Mouse (Mus musculus) embryonic facial prominence, embryonic 12.5 days (tissue): ENCODE data around the gene Tm4sf4. TPM values are rescaled to one million over a fixed set of nuclear protein-coding genes. Genes with fewer than 3 reads are reported as not detected.
A peak's percentile ranks its signal among the peaks of the same experiment; 100 is the strongest.

ENCODE experiments used
- ATAC-seq: fragments of 200-750 bp; cut with Nextera tagmentation; 2 replicates; pipeline ENCODE4 v1.8.0; 2017; ENCODE audit not compliant: insufficient number of reproducible peaks, insufficient read depth, low FRiP score, low TSS enrichment
- H3K27ac ChIP-seq: fragments of 300-500 bp; sonication (generic); 2 replicates; pipeline ENCODE4 v1.5.1; 2016; ENCODE audit warnings: mild to moderate bottlenecking
- H3K27me3 ChIP-seq: fragments of 300-500 bp; sonication (generic); 2 replicates; pipeline ENCODE4 v1.6.1; 2016; ENCODE audit warnings: mild to moderate bottlenecking, moderate library complexity
- H3K36me3 ChIP-seq: fragments of 300-500 bp; sonication (generic); 2 replicates; pipeline ENCODE4 v1.6.1; 2016; ENCODE audit warnings: mild to moderate bottlenecking
- H3K4me1 ChIP-seq: fragments of 300-500 bp; sonication (generic); 2 replicates; pipeline ENCODE4 v1.6.1; 2016
- H3K4me2 ChIP-seq: fragments of 300-500 bp; sonication (generic); replicated peaks from 2 replicates; pipeline ENCODE4 v1.6.1; 2016; ENCODE audit warnings: mild to moderate bottlenecking, moderate library complexity
- H3K4me3 ChIP-seq: fragments of 300-500 bp; sonication (generic); 2 replicates; pipeline ENCODE4 v1.5.1; 2016; ENCODE audit warnings: mild to moderate bottlenecking
- H3K9ac ChIP-seq: fragments of 300-500 bp; sonication (generic); 2 replicates; pipeline ENCODE4 v1.6.1; 2016; ENCODE audit warnings: mild to moderate bottlenecking, moderate library complexity
- H3K9me3 ChIP-seq: fragments of 300-500 bp; sonication (generic); 2 replicates; pipeline ENCODE4 v1.6.1; 2016; ENCODE audit warnings: mild to moderate bottlenecking, moderate library complexity
- WGBS: fragments of 180-500 bp; shearing (Covaris S2); methylation state at CpG from one replicate; pipeline ENCODE4 v1.1.7; 2016; 5-methylcytosine and 5-hydroxymethylcytosine counted together
- polyA plus RNA-seq: library from polyadenylated mRNA; unstranded; fragments of >200 nt; fragmentation: Nextera tagmentation; extraction: Ambion mirVana; gene quantifications from 2 replicates; pipeline ENCODE4 v1.2.1, GENCODE M21; 2016

Gene Tm4sf4
- polyA plus RNA-seq, 1 experiment from 2014 or later: not detected

GRCm38 (mm10) chr3:57480640-57481039, 55.5 kb downstream of the Tm4sf4 start:
- WGBS: 73% methylated on average over 4 of the region's 4 CpGs
- Histone ChIP-seq H3K4me1 (no peaks in the 10 kb centered on the region), H3K4me3 (no peak overlapping the region), H3K4me2 (no peak overlapping the region), H3K27ac (no peak overlapping the region), H3K9me3 (no peaks in the 10 kb centered on the region), H3K27me3 (no peaks in the 10 kb centered on the region), H3K36me3 (peaks cover 4% of the 10 kb centered on the region; the same call in 1 of the 2 replicates), H3K9ac (no peak overlapping the region)
- no peak for ATAC-seq

- H3K4me2 ChIP-seq: no peak overlapping the region
- H3K27me3 ChIP-seq: no peaks in the 10 kb centered on the region
- H3K9ac ChIP-seq: no peak overlapping the region
- WGBS: 92% methylated on average over 5 of the region's 5 CpGs
- ATAC-seq: no peak
- H3K9me3 ChIP-seq: no peaks in the 10 kb centered on the region
- no peak overlapping the region for H3K4me3 ChIP-seq
- H3K36me3 ChIP-seq: 0 out of 2 replicates have a peak, but pooled peaks cover 4% of the 10 kb centered on the region
- H3K4me1 ChIP-seq: peaks cover 8% of the 10 kb centered on the region
- no peak overlapping the region for H3K27ac ChIP-seq
These were observed 56.9 kb downstream of the Tm4sf4 start for GRCm38 (mm10) chr3:57481981-57482380.

- Histone ChIP-seq H3K9me3 (no peaks in the 10 kb centered on the region), H3K9ac (no peak overlapping the region), H3K36me3 (no peaks in the 10 kb centered on the region), H3K27me3 (no peaks in the 10 kb centered on the region), H3K4me2 (no peak overlapping the region), H3K4me3 (no peak overlapping the region), H3K27ac (no peak overlapping the region), H3K4me1 (peaks cover 19% of the 10 kb centered on the region)
- WGBS: 55% methylated on average over 4 of the region's 4 CpGs
- no peak for ATAC-seq
These were observed 61.0 kb downstream of the Tm4sf4 start for GRCm38 (mm10) chr3:57486068-57486467.

- Histone ChIP-seq H3K4me3 (no peak overlapping the region), H3K27ac (peak overlapping the region; percentile 86)
These were observed 62.5 kb downstream of the Tm4sf4 start for GRCm38 (mm10) chr3:57487455-57488153.

More at GRCm38 (mm10) chr3:57487455-57488153, 62.5 kb downstream of the Tm4sf4 start:
- Histone ChIP-seq H3K4me1 (peaks cover 19% of the 10 kb centered on the region), H3K9me3 (no peaks in the 10 kb centered on the region), H3K36me3 (no peaks in the 10 kb centered on the region), H3K4me2 (peak overlapping the region; percentile 30), H3K27me3 (no peaks in the 10 kb centered on the region), H3K9ac (no peak overlapping the region)
- 22% methylated on average over 8 of the region's 8 CpGs for WGBS
- peak; percentile 72 for ATAC-seq

Other genes starting within 250 kb of the Tm4sf4 start
- gene Tm4sf1, start 123.3 kb upstream of the Tm4sf4 start, polyA plus RNA-seq: 21.3 and 21.7 TPM in 2 replicates
- 14.5 and 16.5 TPM in 2 replicates for gene Wwtr1, start 150.6 kb downstream of the Tm4sf4 start, polyA plus RNA-seq
- gene Commd2, start 226.4 kb downstream of the Tm4sf4 start, polyA plus RNA-seq: 83.9 and 93.6 TPM in 2 replicates